In the genomic region with DNA sequence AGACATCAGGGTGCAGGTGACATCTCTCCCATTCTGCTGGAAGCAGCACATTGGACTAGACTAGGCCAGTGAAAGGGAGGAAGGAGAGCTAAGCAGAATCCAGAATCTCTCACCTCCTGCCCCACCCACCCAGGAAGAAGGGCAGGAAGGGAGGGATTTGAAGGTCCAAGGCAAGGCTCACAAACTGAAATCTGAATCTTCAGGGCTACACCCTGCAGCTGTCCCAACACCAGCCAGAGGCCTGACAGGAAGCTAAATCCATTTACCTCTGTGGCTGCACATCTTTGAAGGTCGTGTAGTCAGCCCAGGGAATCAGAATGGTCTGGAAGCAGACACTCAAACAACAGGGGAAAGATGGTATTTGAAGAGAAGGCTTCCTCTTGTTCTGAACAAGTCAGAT, we compare ENCODE assay signal across 21 mouse cellular contexts. TPM values are rescaled to one million over a fixed set of nuclear protein-coding genes. Genes with fewer than 3 reads are reported as not detected.
A peak's percentile ranks its signal among the peaks of the same experiment; 100 is the strongest.
DNase-seq lines count a peak whose midpoint lies in the region; ATAC-seq and TF ChIP-seq lines count a peak whose summit lies in the region.
"Had no signal": no experiment of that assay in that cellular context is flagged by ENCODE, and none has a peak within 500 bp of the region (broad histone marks: within the 10 kb centered on the region; RNA-seq: fewer than 3 reads in every experiment).

No protein-coding gene starts in this region.

- H3K4me2 ChIP-seq in lung, postnatal 0 days (replicated peaks; ENCODE audit: low read depth, low read length), result no peak overlapping the region
- H3K4me2 ChIP-seq: embryonic facial prominence, embryonic 12.5 days; embryonic facial prominence, embryonic 15.5 days; hindbrain, embryonic 12.5 days; hindbrain, embryonic 15.5 days had no signal

- no peak for TF ChIP-seq POLR2A in ES-Bruce4 (IDR thresholded peaks at IDR 0.05; ENCODE audit: insufficient read depth, low read length)

- WGBS in lung, postnatal 0 days, result 12% methylated on average over 1 of the region's 1 CpGs

- no peaks in the 10 kb centered on the region for H3K27me3 ChIP-seq in lung, postnatal 0 days (replicated peaks; ENCODE audit: insufficient read depth, low read length)
- H3K27me3 ChIP-seq in ES-Bruce4 (ENCODE audit: control insufficient read depth, insufficient read depth, low read length, poor library complexity, severe bottlenecking), result no peaks in the 10 kb centered on the region
- H3K27me3 ChIP-seq: embryonic facial prominence, embryonic 12.5 days; embryonic facial prominence, embryonic 15.5 days; hindbrain, embryonic 12.5 days; hindbrain, embryonic 15.5 days had no signal

- no peak for TF ChIP-seq EP300 in lung, postnatal 0 days (IDR thresholded peaks at IDR 0.05)
- TF ChIP-seq EP300 in ES-Bruce4 (IDR thresholded peaks at IDR 0.05; ENCODE audit: insufficient read depth, low read depth, low read length), result peak; percentile 70; the same call in 1 of the 2 replicates

- no peak overlapping the region for H3K9ac ChIP-seq in lung, postnatal 0 days (replicated peaks; ENCODE audit: low read depth)
- H3K9ac ChIP-seq in ES-Bruce4 (ENCODE audit: low read depth, poor library complexity, severe bottlenecking), result no peak overlapping the region
- H3K9ac ChIP-seq: embryonic facial prominence, embryonic 12.5 days; embryonic facial prominence, embryonic 15.5 days; forebrain, postnatal 0 days; hindbrain, embryonic 12.5 days; hindbrain, embryonic 15.5 days had no signal

- H3K27ac ChIP-seq in lung, postnatal 0 days (ENCODE audit: low read length), result no peak overlapping the region
- H3K27ac ChIP-seq in ES-Bruce4 (ENCODE audit: insufficient read depth, low read length), result peak overlapping the region; percentile 77
- H3K27ac ChIP-seq: embryonic facial prominence, embryonic 12.5 days; embryonic facial prominence, embryonic 15.5 days; gastrocnemius, adult 2 months; heart, embryonic 10.5 days; hindbrain, embryonic 12.5 days; hindbrain, embryonic 15.5 days had no signal

- H3K4me3 ChIP-seq in lung, postnatal 0 days (ENCODE audit: low read depth, low read length), result no peak overlapping the region
- no peak overlapping the region for H3K4me3 ChIP-seq in ES-Bruce4 (ENCODE audit: low read depth, low read length)
- H3K4me3 ChIP-seq: embryonic facial prominence, embryonic 12.5 days; embryonic facial prominence, embryonic 15.5 days; gastrocnemius, adult 2 months; heart, embryonic 10.5 days; hindbrain, embryonic 12.5 days; hindbrain, embryonic 15.5 days had no signal

- no peak for TF ChIP-seq CTCF in lung, postnatal 0 days (IDR thresholded peaks at IDR 0.05)
- TF ChIP-seq CTCF in ES-Bruce4 (IDR thresholded peaks at IDR 0.05; ENCODE audit: low read depth, low read length), result no peak

- ATAC-seq in lung, postnatal 0 days, result peak; percentile 19; the same call in 1 of the 2 replicates
- ATAC-seq: forebrain, embryonic 14.5 days; forebrain, postnatal 0 days had no signal

- DNase-seq in lung, postnatal 0 days (ENCODE audit: low spot score), result no peak
- no peak for DNase-seq in lung, postnatal 14 days
- DNase-seq in ZHBTc4 (ENCODE audit: low read depth, low spot score), result peak; percentile 84
- no peak for DNase-seq in thymus, postnatal 25 days
- DNase-seq in spleen, postnatal 4 days (ENCODE audit: low spot score in 2 of 2), result no peak
- DNase-seq in left cerebral cortex, adult 9 months (ENCODE audit: low spot score in 2 of 2), result no peak
- DNase-seq: adrenal gland, adult 8-10 months; adrenal gland, postnatal 36 days; cerebellum, adult 18-20 months; cerebellum, adult 9-10 months; cerebellum, postnatal 14 days; forebrain, postnatal 0 days; gastrocnemius, adult 2 months; gastrocnemius, postnatal 14 days had no signal

- no peaks in the 10 kb centered on the region for H3K36me3 ChIP-seq in lung, postnatal 0 days (ENCODE audit: insufficient read depth, low read length)
- H3K36me3 ChIP-seq in ES-Bruce4 (ENCODE audit: control insufficient read depth, insufficient read depth, low read length, poor library complexity, severe bottlenecking), result no peaks in the 10 kb centered on the region
- H3K36me3 ChIP-seq: embryonic facial prominence, embryonic 12.5 days; embryonic facial prominence, embryonic 15.5 days; heart, embryonic 10.5 days; hindbrain, embryonic 12.5 days; hindbrain, embryonic 15.5 days had no signal

- H3K4me1 ChIP-seq in lung, postnatal 0 days (ENCODE audit: insufficient read depth, low read depth, low read length), result no peaks in the 10 kb centered on the region
- no peaks in the 10 kb centered on the region for H3K4me1 ChIP-seq in ES-Bruce4 (ENCODE audit: control insufficient read depth, insufficient read depth, low read length)
- H3K4me1 ChIP-seq: embryonic facial prominence, embryonic 12.5 days; embryonic facial prominence, embryonic 15.5 days; hindbrain, embryonic 12.5 days; hindbrain, embryonic 15.5 days had no signal

- no peaks in the 10 kb centered on the region for H3K9me3 ChIP-seq in lung, postnatal 0 days (ENCODE audit: low read length)
- no peaks in the 10 kb centered on the region for H3K9me3 ChIP-seq in ES-Bruce4 (replicated peaks; ENCODE audit: control insufficient read depth, insufficient read depth, low read length, poor library complexity, severe bottlenecking)
- H3K9me3 ChIP-seq: embryonic facial prominence, embryonic 12.5 days; embryonic facial prominence, embryonic 15.5 days; heart, embryonic 10.5 days; hindbrain, embryonic 12.5 days; hindbrain, embryonic 15.5 days had no signal

RNA-seq across cellular contexts. Expression of gene A4galt, which starts 13.7 kb away (rescaled TPM):
- polyA plus RNA-seq in lung, postnatal 0 days (2015; fragmentation: Nextera tagmentation; extraction: Ambion mirVana), result 15.2 and 16.0 TPM in 2 replicates
- polyA plus RNA-seq in ES-Bruce4 (2011; ENCODE audit: insufficient read depth, insufficient read length, low read depth, missing spikeins), result 38.1 and 38.2 TPM in 2 replicates
- polyA plus RNA-seq: heart, embryonic 10.5 days had no signal
